Mouse (Mus musculus): Measurements from ENCODE around the gene Ppox.
A peak's percentile ranks its signal among the peaks of the same experiment; 100 is the strongest.

Gene Ppox

DNA sequence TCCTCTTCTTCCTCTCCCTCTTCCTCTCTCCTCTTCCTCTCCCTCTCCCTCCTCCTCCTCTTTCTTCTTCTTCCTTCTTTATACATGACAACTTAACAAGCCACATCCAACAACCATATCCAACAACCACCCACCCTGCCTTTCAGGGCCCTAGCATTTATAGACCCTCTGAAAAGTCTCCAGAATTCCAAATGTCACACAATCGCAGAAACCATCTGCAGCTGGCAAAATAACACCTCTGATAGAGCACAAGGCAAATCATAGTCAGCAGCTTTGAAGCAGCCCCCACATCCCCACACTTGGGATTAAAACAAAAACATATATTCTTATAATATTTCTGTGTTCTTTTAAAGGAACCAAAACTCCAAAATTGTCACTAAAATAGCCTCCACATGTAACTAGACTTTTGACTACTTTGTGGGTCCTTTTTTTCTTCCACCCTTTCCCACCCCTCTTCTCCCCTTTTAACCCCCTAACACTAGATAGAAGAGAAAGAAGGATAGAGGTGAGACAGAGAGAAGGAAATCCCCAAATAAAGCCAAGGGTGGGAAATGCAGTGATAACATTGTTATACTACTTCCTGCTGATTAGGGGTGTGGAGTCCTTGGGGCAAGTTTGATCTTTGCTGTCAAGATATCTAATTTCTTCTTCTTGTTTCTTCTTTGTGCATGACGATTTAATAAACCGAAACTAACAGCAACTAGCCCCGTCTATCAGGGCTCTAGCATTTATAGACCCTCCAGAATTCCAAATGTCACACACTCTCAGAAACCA is 14.8 kb downstream of the Ppox start:
- no peak for DNase-seq (ENCODE audit: low read depth, low spot score)

DNA sequence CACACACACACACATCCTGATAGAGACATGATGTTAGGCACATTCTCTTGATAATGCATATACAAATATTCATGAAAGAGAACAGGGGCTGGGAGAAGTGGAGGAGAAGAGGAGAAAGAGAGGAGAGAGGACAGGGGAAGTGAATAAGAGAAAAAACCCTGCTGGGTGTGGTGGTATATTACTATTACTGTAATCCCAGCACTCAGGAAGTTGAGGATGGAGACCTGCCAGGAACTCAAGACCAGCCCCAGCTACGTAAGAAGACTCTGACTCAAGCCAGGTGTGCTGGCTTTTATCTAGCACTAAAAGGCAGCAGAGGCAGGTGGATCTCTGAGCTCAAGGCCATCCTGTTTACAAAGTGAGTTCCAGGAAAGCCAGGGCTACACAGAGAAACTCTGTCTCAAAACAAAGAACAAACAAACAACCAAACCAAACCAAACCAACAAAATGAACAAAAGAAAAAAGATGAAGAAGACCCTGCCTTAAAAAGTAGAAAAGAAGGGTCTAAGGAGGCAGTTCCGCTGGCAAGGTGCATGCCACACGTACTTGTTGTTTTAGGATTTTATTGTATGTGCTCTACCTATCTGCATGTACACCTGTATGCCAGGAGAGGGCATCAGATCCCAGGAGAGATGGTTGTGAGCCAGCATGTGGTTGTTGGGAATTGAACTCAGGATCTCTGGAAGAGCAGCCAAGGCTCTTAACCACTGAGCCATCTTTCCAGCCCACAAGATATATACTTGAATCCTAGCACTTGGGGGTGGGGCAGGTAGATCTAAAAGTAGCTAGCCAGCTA is 17.1 kb downstream of the Ppox start:
- no peak for DNase-seq (ENCODE audit: low read depth, low spot score)

DNA sequence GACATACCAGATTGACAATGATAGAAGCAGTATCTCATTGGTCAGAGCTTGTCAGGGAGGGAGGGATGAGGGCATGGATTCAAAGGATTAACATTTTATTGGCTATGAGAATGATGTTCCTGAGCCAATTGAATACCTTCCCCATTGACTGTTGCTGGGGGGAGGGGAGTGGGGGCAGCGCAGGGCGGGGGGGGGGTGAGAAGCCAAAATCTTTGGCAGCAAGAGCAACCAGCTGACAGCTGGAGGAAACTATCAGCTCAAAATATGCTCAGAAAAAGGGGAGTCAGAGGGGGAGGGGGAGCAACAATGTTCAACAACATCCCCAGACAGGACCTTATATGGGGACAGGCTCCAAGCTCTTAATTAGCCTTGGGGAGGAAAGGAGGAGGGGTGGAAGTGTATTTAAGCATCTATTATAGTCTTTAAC is 17.8 kb downstream of the Ppox start:
- no peak for DNase-seq (ENCODE audit: low read depth, low spot score)

DNA sequence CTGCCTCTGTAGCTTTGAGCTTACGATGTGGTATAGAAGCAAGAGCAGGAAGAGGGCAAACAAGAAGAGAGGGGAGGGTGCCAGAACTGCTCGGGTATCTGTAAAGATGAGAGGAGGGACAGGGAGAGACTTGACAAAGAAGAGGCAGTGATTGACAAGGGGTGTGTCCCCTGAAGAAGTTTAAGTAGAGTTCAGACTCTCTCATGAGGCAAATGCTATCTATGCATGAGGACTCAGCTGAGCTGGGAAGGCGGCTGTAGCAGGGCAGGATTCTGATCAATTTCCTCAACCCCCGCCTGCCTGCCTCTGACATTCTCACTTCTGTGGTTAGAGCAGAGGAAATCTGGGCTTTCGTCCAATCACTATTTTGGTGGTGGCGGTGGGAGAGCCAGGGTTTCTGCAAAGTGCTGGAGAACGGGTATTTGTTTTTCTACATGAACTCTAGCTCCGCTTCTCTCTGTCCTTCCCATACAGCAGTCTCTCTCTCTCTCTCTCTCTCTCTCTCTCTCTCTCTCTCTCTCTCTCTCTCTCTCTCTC is 18.3 kb downstream of the Ppox start:
- DNase-seq (ENCODE audit: low read depth, low spot score): no peak

DNA sequence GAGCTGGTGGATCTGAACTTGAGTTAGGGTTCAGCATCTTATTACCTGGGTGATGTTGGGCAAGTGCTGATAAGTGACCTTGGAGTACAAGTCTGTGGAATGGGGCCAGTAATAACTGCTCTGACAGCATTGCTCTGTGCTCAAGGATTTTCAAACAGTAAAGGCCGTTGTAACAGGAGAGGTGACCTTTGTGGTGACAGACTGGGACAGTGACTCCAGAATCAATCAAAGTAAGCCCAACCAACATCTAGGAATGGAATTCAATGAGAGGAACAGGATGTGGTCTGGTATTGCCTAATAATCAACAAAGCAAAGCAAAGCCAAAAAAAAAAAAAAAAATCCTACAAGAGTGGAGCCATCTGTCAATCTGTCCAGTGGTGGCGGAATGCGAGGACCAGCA is 20.7 kb downstream of the Ppox start:
- DNase-seq (ENCODE audit: low read depth, low spot score): no peak

DNA sequence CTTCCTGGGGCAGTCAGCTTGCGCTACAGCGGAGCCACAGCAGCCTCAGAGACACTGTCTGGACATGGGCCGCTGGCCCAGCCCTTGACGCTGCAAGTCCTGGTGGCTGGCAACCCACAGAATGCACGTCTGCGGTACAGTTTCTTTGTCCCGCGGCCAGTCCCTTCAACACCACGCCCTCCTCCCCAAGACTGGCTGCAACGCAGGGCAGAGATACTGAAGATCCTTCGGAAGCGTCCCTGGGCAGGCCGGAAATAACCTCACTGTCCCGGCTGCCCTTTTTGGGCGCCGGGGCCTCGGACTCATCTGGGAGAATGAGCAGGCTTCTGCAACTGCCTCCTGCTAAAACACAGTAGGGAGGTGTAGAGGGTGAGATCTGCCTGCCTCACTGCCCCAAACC is 22.1 kb downstream of the Ppox start:
- no peak for DNase-seq (ENCODE audit: low read depth, low spot score)

DNA sequence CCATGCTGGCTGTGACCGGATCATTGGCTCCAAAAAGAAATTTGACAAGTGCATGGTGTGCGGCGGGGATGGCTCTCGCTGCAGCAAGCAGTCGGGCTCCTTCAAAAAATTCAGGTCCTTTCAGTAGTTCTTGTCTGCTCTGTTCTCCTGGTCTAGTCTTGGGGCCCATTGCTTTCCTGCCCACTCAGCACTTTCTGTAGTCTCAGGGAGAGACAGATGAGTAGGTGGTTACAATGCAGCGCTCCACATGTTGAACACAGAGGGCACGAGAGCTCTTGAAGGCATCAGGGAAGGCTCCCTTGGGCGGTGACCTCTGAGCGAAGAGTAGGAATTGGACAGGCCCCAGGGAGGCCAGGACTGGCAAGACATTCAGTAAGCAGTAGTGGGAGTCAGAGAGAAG is 23.2 kb downstream of the Ppox start:
- no peak for DNase-seq (ENCODE audit: low read depth, low spot score)

DNA sequence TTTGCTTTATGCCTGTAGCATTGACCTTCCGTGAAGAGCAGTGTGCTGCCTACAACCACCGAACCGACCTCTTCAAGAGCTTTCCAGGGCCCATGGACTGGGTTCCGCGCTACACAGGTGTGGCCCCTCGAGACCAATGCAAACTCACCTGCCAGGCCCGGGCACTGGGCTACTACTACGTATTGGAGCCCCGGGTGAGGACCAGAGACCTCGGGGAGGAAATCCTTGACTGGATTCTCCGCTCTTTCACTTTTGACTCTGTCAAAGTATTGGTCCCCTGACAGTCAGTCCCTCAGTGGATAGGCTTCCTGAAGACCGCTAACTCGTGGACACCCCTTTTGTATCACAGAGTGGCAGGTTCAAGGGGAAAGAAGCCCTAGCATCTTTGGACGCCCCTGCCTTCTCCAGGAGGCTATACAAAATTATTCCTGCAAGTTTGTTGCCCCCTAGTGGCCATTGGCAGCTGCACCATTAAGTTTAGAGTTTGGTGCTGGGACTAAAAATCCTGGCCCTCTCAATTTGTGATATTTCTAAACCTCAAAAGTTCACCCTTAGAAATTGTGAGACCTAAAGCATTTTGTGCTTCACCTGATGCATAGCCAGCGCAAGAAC is 23.9 kb downstream of the Ppox start:
- DNase-seq (ENCODE audit: low read depth, low spot score): peak; percentile 78

DNA sequence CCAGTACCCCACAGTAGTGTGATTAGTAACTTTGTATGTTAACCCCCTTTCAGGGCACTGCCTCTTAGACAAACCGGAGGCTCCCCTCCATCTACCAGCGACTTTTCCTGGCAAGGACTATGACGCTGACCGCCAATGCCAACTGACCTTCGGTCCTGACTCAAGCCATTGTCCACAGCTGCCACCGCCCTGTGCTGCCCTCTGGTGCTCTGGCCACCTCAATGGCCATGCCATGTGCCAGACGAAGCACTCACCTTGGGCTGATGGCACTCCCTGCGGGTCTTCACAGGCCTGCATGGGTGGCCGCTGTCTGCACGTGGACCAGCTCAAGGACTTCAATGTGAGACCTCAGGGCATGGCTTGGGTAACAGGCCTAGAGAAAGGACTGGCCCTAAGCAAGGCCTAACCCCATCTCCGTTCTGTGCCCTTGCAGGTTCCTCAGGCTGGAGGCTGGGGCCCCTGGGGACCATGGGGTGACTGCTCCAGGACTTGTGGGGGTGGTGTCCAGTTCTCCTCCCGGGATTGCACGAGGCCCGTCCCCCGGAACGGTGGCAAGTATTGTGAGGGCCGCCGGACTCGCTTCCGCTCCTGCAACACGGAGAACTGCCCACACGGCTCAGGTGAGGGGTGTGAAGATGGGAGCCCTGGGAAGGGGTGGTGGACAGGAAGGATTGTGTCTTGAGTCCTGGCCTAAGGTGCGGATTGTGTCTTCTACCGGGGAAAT is 24.7 kb downstream of the Ppox start:
- no peak for DNase-seq (ENCODE audit: low read depth, low spot score)

DNA sequence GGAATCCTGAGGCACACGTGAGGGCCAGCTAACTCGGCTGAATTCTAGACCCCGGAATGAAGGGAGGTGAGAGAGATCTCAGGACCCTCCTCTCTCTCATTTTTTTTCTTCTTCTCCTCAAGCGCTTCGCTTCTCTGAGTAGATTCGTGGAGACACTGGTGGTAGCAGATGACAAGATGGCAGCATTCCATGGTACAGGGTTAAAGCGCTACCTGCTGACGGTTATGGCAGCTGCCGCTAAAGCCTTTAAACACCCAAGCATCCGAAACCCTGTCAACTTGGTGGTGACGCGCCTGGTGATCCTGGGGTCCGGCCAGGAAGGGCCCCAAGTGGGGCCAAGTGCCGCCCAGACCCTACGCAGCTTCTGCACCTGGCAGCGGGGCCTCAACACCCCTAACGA is 28.6 kb downstream of the Ppox start:
- DNase-seq (ENCODE audit: low read depth, low spot score): no peak

DNA sequence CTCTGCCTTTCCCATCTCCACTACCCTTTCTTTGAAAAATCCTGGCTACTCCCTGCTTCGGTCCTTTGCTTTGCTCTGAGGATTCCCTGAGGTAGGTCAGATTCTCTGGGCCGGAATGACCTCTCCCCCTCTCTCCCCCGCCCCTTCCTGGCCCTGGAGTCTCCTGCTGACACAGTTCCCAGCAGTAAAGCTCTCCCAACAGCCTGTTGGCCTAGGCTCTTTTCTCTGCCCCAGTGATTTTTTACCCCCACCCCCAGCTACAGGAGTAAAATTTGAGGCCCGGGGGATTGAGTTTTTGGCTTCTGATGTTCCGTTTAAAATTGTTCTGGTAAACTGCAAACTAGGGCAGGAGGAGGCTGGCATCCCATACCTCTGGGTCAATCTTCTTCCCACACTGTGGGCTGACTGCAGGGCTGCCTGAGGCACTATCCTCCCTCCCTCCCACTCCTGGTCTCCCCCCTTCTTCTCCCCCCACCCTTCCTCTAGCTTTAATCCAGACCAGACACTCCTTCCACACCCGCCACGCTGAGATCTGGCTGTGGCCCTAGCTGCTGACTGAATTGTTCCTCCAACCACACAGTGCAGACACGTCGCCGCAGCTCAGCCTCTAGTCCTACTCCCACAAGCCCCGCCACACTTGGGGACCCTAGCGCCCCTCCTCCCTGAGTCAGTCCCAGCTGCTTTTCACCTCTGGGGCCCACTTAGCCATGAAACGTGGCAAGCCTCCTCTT is 29.2 kb downstream of the Ppox start:
- DNase-seq (ENCODE audit: low read depth, low spot score): no peak

DNA sequence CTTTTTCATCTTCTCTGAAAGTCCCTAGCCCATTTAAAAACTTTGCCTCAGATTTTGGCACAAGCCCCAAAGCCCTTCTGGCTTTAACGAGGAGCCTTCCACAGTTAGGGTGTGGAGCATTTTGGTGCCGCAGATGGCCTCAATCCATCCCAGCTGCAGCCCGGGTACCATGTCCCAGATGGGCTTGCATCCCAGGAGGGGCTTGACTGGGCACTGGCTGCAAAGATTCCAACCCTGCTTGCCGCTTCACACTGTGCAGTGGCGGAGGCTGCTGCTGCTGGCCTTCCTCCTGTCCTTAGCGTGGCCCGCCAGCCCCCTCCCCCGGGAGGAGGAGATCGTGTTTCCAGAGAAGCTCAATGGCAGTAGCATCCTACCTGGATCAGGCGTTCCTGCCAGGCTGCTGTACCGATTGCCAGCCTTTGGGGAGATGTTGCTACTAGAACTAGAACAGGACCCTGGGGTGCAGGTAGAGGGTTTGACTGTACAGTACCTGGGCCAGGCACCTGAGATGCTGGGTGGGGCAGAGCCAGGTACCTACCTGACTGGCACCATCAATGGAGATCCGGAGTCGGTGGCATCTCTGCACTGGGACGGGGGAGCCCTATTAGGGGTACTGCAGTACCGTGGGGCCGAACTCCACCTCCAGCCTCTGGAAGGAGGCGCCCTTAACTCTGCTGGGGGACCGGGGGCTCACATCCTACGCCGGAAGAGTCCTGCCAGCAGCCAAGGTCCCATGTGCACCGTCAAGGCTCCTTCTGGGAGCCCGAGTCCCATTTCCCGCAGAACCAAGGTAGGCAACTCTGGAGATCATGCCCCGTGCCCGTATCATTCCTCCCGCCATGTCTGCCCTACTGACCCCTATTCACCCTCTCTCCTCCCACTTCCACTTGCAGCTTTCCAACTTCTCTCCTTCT is 30.0 kb downstream of the Ppox start, which contains the start of gene Ndufs2:
TSS of gene Ndufs2 (minus strand) at position 709 of the 914 bp plus-strand sequence.
- DNase-seq (ENCODE audit: low read depth, low spot score): no peak

DNA sequence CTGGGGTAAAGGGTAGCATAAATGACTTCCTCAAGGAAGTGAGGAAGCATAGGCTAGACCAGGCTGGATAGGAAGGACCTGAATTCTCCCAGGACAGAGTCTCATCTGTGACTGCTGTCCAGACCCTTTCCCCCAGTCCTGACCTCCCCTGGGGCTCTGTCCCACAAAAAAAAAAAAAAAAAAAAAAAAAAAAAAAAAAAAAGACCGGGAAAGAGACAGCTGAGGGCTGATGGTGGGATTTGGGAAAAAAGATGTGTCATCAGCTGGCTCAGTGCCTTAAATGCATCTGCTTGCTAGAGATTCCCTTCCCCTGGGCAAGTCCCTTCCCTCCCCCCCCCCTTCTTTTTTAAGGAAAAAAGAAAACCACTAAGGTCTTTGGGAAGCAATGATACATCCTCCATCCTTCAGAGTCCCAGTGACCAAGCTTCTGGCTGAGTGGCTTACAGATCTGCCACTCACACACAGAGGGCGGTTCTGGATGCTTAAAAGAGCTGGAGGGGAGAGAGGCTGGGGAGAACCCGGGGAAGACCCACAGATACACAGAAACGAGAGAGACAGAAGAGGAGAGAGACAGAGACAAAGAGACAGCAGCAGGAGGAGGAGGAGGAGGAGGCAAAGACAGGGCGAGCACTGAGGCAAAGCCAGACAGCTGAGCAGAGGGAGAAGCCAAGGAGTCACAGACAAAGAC is 30.9 kb downstream of the Ppox start, which contains the start of gene Adamts4:
TSS of gene Adamts4 (plus strand) at position 509 of the 688 bp plus-strand sequence.
- DNase-seq (ENCODE audit: low read depth, low spot score): no peak

DNA sequence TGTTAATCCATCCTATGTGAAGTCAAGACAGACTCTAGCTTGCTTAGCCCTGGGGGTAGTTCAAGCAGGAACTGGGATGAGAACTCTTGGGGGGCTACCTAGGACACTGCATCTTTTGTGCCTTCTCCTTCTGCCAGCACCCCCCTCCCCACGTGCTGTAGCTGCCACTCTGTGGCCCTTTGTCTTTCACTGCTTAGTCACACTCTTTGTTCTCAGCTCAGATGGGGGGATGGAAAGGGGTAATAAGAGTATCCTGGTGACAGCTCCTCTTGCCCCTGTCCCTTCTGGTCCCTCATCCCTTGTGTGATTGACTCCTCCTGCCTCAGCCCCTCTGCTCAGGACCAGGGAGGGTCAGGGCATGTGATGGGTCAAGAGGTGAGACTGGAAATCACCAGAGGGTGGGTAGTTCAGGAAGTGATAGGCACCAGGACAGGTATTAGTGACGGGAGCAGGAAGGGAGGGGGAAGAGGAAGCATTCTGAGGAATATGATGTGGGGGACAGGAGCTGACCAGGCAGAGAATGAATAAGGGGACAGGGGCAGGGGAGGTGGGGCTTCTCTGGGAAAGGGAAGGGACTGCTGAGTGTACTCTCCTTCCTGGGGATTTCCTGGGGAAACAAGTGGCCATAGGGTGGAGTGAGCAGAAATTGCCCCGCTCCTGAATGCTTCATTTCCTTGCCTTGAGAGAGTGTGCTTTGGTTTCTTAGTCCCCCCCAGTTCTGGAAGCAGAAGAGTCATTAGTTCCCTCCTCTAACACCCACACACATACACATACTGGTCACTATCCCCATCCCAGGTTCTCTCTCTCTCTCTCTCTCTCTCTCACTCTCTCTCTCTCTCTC is 32.4 kb downstream of the Ppox start:
- DNase-seq (ENCODE audit: low read depth, low spot score): no peak

DNA sequence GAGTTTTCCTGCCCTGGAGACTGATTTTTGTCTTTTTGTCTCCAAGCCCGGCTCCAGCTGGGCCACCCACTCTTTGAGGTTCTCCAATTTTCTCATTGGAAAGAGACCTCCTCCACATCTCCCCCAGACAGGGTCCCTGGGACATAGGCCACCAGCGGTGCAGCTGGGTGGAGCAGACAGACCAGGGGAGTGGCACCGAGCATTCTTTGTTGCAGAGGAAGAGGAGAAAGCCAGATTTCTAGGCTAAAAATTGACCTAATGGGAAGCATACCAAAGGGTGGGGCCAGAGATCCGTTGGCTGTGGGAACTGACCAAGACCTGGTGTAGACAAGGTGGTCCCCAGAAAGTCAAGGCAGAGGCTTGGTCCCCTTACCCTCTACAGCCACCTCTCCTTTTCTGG is 33.1 kb downstream of the Ppox start:
- no peak for DNase-seq (ENCODE audit: low read depth, low spot score)

DNA sequence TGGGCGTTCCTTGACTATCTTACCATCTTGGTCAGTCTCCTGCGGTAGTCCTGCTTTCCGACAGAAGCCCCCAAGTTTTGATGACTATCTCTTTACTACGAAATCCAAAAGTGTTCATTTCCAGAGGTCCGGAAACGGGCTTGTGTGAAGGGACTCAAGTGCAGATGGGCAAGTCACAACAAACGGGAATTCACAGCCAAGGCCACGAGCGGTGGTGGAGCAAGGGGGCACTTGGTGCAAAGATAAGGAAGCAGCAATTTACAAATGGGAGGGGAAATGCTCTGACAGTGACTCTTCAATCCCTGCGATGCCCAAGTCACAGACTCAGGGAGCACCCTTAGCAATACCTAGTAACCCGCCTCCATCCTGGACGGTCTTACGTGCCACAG is 33.5 kb downstream of the Ppox start:
- DNase-seq (ENCODE audit: low read depth, low spot score): no peak

DNA sequence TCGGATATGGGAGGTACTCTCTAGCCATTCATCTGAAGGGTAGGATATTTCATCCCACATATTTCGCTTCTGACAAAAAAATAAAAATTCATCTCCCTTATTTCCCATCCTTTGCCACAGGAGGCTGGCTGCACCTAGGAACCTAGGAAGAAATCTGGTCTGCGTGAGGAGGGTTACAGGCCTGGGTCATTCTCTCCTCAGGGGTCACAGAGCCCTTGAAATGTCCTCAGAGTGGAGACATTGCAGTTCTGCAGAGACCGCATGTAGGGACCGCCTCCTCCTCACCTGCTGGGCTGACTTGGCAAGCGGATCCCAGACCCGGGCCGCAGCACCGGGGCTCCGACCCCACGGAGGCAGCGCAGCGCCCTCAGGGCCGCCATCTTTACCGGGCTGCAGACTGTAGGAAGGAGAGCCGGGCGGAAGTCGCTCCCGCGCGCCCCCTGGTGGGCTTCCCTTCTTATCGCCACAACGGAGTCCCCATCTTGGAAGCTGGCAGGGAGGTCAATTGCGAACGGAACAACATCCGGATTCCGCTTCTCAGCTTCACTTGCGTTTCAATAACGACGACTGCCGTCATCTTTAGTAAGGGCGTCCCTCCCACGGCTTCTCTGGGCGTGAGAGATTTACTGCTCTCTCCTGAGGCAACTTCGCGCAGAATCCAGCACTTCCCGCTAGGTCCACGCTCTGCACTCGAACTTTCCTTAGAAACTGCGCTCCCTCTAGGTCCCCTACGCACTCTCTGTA is 34.1 kb downstream of the Ppox start:
- DNase-seq (ENCODE audit: low read depth, low spot score): peak; percentile 97

DNA sequence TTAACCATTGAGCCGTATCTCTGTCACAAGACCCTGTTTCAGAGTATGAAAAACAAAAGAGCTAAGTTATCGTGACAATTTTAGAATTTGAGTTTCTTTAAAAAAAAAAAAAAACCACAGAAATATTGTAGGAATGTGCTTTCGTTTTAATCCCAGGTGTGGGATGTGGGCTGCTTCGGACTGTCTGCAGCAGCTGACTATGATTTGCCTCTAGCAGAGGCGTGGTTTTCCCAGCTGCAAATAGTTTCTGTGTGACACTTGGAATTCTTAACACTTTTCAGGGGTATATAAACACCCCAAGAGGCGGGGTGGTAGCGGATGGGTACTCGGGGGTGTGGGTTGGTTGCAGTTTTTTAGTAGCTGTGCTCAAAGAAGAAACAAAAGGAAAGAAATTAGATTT is 35.6 kb downstream of the Ppox start:
- no peak for DNase-seq (ENCODE audit: low read depth, low spot score)
